Comparison of ENCODE assay signal across 10 mouse cellular contexts in the genomic region with DNA sequence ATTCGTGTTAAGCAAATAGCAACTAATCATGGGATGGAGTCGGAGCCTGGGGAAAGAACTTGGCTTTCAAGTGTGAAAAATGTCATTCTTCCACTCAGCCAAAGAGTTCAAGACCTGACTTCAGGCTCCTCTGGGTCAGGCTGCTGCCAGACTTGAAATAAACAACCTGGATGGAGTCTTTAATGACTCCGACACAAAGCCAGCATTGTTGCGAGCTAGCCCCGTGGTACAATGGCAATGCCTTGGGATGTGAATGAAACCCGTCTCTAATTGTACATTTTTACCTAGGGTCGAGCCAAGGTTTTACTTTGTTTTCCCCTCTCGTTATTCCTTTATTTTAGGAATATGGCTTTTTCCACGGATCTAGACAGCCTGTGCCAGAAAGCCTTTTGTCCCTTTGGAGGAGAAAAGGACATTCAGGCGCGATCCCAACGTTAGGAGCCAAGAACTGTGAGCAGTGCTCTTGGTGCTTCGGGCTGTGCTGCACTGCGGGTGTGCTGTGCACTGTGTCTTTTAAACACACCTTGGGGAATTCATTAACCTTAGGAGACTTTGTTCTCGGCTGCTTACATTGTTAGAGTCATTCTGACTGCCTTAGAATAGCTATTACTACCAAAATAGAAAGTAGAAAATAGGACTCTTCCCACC.
DNase-seq lines count a peak whose midpoint lies in the region; ATAC-seq and TF ChIP-seq lines count a peak whose summit lies in the region.
"Had no signal": no experiment of that assay in that cellular context is flagged by ENCODE, and none has a peak within 500 bp of the region (broad histone marks: within the 10 kb centered on the region; RNA-seq: fewer than 3 reads in every experiment).

No protein-coding gene starts in this region.

- TF ChIP-seq CTCF in heart, adult 2 months (IDR thresholded peaks at IDR 0.05) = no peak

- no peak for ATAC-seq in heart, embryonic 11.5 days (replicated peaks; ENCODE audit: insufficient number of reproducible peaks, low FRiP score, low TSS enrichment)
- ATAC-seq in hindbrain, embryonic 16.5 days = no peak
- ATAC-seq in limb, embryonic 13.5 days (ENCODE audit: low FRiP score, low read depth) = 0 out of 2 replicates have a peak, but pooled peaks have one; percentile 36
- ATAC-seq: midbrain, embryonic 13.5 days had no signal

- no peak for TF ChIP-seq EP300 in heart, adult 2 months (IDR thresholded peaks at IDR 0.05; ENCODE audit: insufficient read depth, low read depth, low read length)

- H3K4me3 ChIP-seq in heart, adult 2 months = no peak overlapping the region
- H3K4me3 ChIP-seq in heart, embryonic 11.5 days (ENCODE audit: low read depth, low read length) = no peak overlapping the region
- no peak overlapping the region for H3K4me3 ChIP-seq in hindbrain, embryonic 16.5 days (ENCODE audit: low read length)
- H3K4me3 ChIP-seq in limb, embryonic 13.5 days = no peak overlapping the region
- H3K4me3 ChIP-seq: midbrain, embryonic 13.5 days had no signal

- H3K79me2 ChIP-seq in heart, adult 2 months (replicated peaks; ENCODE audit: control insufficient read depth, insufficient read depth, low read length) = no peaks in the 10 kb centered on the region

- TF ChIP-seq POLR2A in heart, adult 2 months (IDR thresholded peaks at IDR 0.05; ENCODE audit: insufficient read depth, low read depth, low read length) = no peak

- H3K4me1 ChIP-seq in heart, adult 2 months (ENCODE audit: control insufficient read depth, insufficient read depth, low read length) = peaks cover 5% of the 10 kb centered on the region
- no peaks in the 10 kb centered on the region for H3K4me1 ChIP-seq in heart, embryonic 11.5 days (ENCODE audit: control insufficient read depth, insufficient read depth, low read length)
- H3K4me1 ChIP-seq in hindbrain, embryonic 16.5 days (ENCODE audit: control insufficient read depth, insufficient read depth, low read depth, low read length) = peaks cover 4% of the 10 kb centered on the region
- peaks cover 12% of the 10 kb centered on the region for H3K4me1 ChIP-seq in limb, embryonic 13.5 days

- peak overlapping the region; percentile 21 for H3K27ac ChIP-seq in heart, adult 2 months
- no peak overlapping the region for H3K27ac ChIP-seq in heart, embryonic 11.5 days (ENCODE audit: low read depth, low read length)
- H3K27ac ChIP-seq in hindbrain, embryonic 16.5 days (ENCODE audit: low read depth, low read length) = no peak overlapping the region
- peak overlapping the region; percentile 22; the same call in 1 of the 2 replicates for H3K27ac ChIP-seq in limb, embryonic 13.5 days
- H3K27ac ChIP-seq: midbrain, embryonic 13.5 days had no signal

- no peak overlapping the region for H3K9ac ChIP-seq in heart, adult 2 months (ENCODE audit: low read depth, low read length)
- H3K9ac ChIP-seq in heart, embryonic 11.5 days (ENCODE audit: low read depth, low read length) = no peak overlapping the region
- no peak overlapping the region for H3K9ac ChIP-seq in hindbrain, embryonic 16.5 days (ENCODE audit: low read depth, low read length)
- no peak overlapping the region for H3K9ac ChIP-seq in limb, embryonic 13.5 days
- H3K9ac ChIP-seq: midbrain, embryonic 13.5 days had no signal

- H3K4me2 ChIP-seq in heart, embryonic 11.5 days = no peak overlapping the region
- H3K4me2 ChIP-seq in hindbrain, embryonic 16.5 days (ENCODE audit: low read length) = peak overlapping the region; percentile 15; the same call in 1 of the 2 replicates
- H3K4me2 ChIP-seq in limb, embryonic 13.5 days (replicated peaks) = 0 out of 2 replicates have a peak overlapping the region, but pooled peaks have one; percentile 15
- H3K4me2 ChIP-seq: midbrain, embryonic 13.5 days had no signal

- peak; percentile 25 to 29 for DNase-seq in heart, adult 2 months
- DNase-seq in embryo, embryonic 10.5 days (ENCODE audit: low spot score) = peak; percentile 76
- DNase-seq in Muller cell, postnatal 12 days (ENCODE audit: inconsistent ontology term) = no peak
- no peak for DNase-seq in left cerebral cortex, postnatal 10 days (ENCODE audit: extremely low spot score in 1 of 2, low spot score in 2 of 2)
- DNase-seq in spleen, postnatal 14 days (ENCODE audit: low spot score in 2 of 2) = no peak
- DNase-seq: right cerebral cortex, postnatal 14 days had no signal

- no peaks in the 10 kb centered on the region for H3K9me3 ChIP-seq in heart, embryonic 11.5 days (replicated peaks; ENCODE audit: control insufficient read depth, low read length)
- H3K9me3 ChIP-seq in hindbrain, embryonic 16.5 days (ENCODE audit: control insufficient read depth, low read length) = no peaks in the 10 kb centered on the region
- H3K9me3 ChIP-seq in limb, embryonic 13.5 days = no peaks in the 10 kb centered on the region
- H3K9me3 ChIP-seq: midbrain, embryonic 13.5 days had no signal

- intact Hi-C loops in heart, adult 2 months (cut with DNase I) = no loop called here
- intact Hi-C loops in left cerebral cortex, postnatal 10 days (cut with DNase I) = no loop called here

- no peaks in the 10 kb centered on the region for H3K27me3 ChIP-seq in heart, adult 2 months (ENCODE audit: control insufficient read depth, insufficient read depth, low read length)
- H3K27me3 ChIP-seq in heart, embryonic 11.5 days (ENCODE audit: control insufficient read depth, insufficient read depth, low read length) = no peaks in the 10 kb centered on the region
- no peaks in the 10 kb centered on the region for H3K27me3 ChIP-seq in hindbrain, embryonic 16.5 days (replicated peaks; ENCODE audit: control insufficient read depth, insufficient read depth, low read length)
- no peaks in the 10 kb centered on the region for H3K27me3 ChIP-seq in limb, embryonic 13.5 days

- 54% methylated on average over 15 of the region's 15 CpGs for WGBS in heart, adult 2 months
- 70% methylated on average over 15 of the region's 15 CpGs for WGBS in heart, embryonic 11.5 days (ENCODE audit: insufficient replicate concordance)
- WGBS in hindbrain, embryonic 16.5 days = 32% methylated on average over 15 of the region's 15 CpGs
- 33% methylated on average over 15 of the region's 15 CpGs for WGBS in limb, embryonic 13.5 days

- H3K36me3 ChIP-seq in heart, adult 2 months (ENCODE audit: control insufficient read depth, insufficient read depth, low read length) = no peaks in the 10 kb centered on the region
- no peaks in the 10 kb centered on the region for H3K36me3 ChIP-seq in heart, embryonic 11.5 days (ENCODE audit: control insufficient read depth, insufficient read depth, low read length)
- no peaks in the 10 kb centered on the region for H3K36me3 ChIP-seq in hindbrain, embryonic 16.5 days (ENCODE audit: control insufficient read depth, insufficient read depth, low read length)
- H3K36me3 ChIP-seq in limb, embryonic 13.5 days = no peaks in the 10 kb centered on the region
- H3K36me3 ChIP-seq: midbrain, embryonic 13.5 days had no signal

Comparison
In these comparisons a context has a peak if more than half of its experiments do, and no peak if none do; other contexts are left out.
1. H3K27ac ChIP-seq: peak in heart, adult 2 months (single experiment) and limb, embryonic 13.5 days (single experiment); none in heart, embryonic 11.5 days (single experiment) and hindbrain, embryonic 16.5 days (single experiment).
2. DNase-seq: peak in heart, adult 2 months (2 of 2) and embryo, embryonic 10.5 days (single experiment); none in Muller cell, postnatal 12 days (single experiment), left cerebral cortex, postnatal 10 days (0 of 2) and spleen, postnatal 14 days (0 of 2).